Mouse (Mus musculus): ENCODE measurements around the gene Palm3. TPM values are rescaled to one million over a fixed set of nuclear protein-coding genes. Genes with fewer than 3 reads are reported as not detected.
"Not testable (repeated sequence)": the region's sequence is repeated elsewhere in the genome, so short reads cannot be mapped to it uniquely, and the experiment has no call there.

Gene Palm3
- total RNA-seq (2021) (1 to 10 TPM in 1 of 2 experiments, under 1 TPM in 1; 0.26 to 2.5 TPM), polyA plus RNA-seq (2012; rRNA removed) (0.59 and 1.2 TPM in 2 replicates)
- long read RNA-seq, partial matches to known transcripts, result 1 of 1 reads
- long read RNA-seq, other reads (novel, unspliced or antisense), result 0 of 1 reads

GRCm38 (mm10) chr8:84021096-84021495 is at the start of gene Palm3:
Gene Palm3, plus strand, starts transcription at chr8:84021471.
- no peak for DNase-seq

GRCm38 (mm10) chr8:83971661-83972060 is 49.6 kb upstream of the Palm3 start:
- DNase-seq, result peak; percentile 38

- DNase-seq, result peak; percentile 99
Measured at GRCm38 (mm10) chr8:83972150-83973120, 48.8 kb upstream of the Palm3 start, which contains the start of gene Prkaca. Gene Prkaca, plus strand, starts transcription at chr8:83972993.

- DNase-seq, result peak; percentile 31
Measured at GRCm38 (mm10) chr8:83973161-83974031, 47.9 kb upstream of the Palm3 start.

GRCm38 (mm10) chr8:83974521-83974920 is 46.8 kb upstream of the Palm3 start:
- DNase-seq, result no peak

GRCm38 (mm10) chr8:83976101-83976630 is 45.1 kb upstream of the Palm3 start:
- peak; percentile 44 for DNase-seq

GRCm38 (mm10) chr8:83976779-83977350 is 44.4 kb upstream of the Palm3 start:
- DNase-seq, result no peak

- peak; percentile 68 for DNase-seq
Measured at GRCm38 (mm10) chr8:83977646-83978045, 43.6 kb upstream of the Palm3 start.

GRCm38 (mm10) chr8:83978200-83978599 is 43.1 kb upstream of the Palm3 start:
- DNase-seq, result no peak

- DNase-seq, result no peak
Measured at GRCm38 (mm10) chr8:83980250-83980649, 41.0 kb upstream of the Palm3 start.

GRCm38 (mm10) chr8:83980845-83981244 is 40.4 kb upstream of the Palm3 start:
- peak; percentile 42 for DNase-seq

GRCm38 (mm10) chr8:83981533-83981932 is 39.7 kb upstream of the Palm3 start:
- DNase-seq, result no peak

GRCm38 (mm10) chr8:83982449-83982848 is 38.8 kb upstream of the Palm3 start:
- no peak for DNase-seq

GRCm38 (mm10) chr8:83983222-83983621 is 38.0 kb upstream of the Palm3 start:
- DNase-seq, result not testable (repeated sequence)

GRCm38 (mm10) chr8:83989243-83989642 is 32.0 kb upstream of the Palm3 start:
- DNase-seq, result no peak

GRCm38 (mm10) chr8:83990170-83990569 is 31.1 kb upstream of the Palm3 start:
- DNase-seq, result no peak

- DNase-seq, result no peak
Measured at GRCm38 (mm10) chr8:83992488-83992887, 28.8 kb upstream of the Palm3 start.

GRCm38 (mm10) chr8:83994030-83994429 is 27.2 kb upstream of the Palm3 start:
- DNase-seq, result no peak

- DNase-seq, result no peak
Measured at GRCm38 (mm10) chr8:83995973-83996372, 25.3 kb upstream of the Palm3 start.

- peak; percentile 95 for DNase-seq
Measured at GRCm38 (mm10) chr8:83996567-83997505, 24.4 kb upstream of the Palm3 start.

All from adrenal gland, adult 2 months (tissue).